Mouse (Mus musculus) liver, adult 10 weeks (tissue): ENCODE results near the gene Prrg4. TPM values are rescaled to one million over a fixed set of nuclear protein-coding genes. Genes with fewer than 3 reads are reported as not detected.

Experiments used
- polyA plus RNA-seq: library from polyadenylated mRNA; stranded (reverse); fragments of 350-450 nt; fragmentation: Illumina TruSeq; extraction: RNeasy Lipid Tissue Mini Kit (QIAGEN cat#74804); gene quantifications from one replicate; pipeline ENCODE4 v1.2.3, GENCODE M21; 2014; ENCODE audit warnings: low read depth, low replicate concordance

Prrg4 gene
- polyA plus RNA-seq = 0.37 TPM

DNA sequence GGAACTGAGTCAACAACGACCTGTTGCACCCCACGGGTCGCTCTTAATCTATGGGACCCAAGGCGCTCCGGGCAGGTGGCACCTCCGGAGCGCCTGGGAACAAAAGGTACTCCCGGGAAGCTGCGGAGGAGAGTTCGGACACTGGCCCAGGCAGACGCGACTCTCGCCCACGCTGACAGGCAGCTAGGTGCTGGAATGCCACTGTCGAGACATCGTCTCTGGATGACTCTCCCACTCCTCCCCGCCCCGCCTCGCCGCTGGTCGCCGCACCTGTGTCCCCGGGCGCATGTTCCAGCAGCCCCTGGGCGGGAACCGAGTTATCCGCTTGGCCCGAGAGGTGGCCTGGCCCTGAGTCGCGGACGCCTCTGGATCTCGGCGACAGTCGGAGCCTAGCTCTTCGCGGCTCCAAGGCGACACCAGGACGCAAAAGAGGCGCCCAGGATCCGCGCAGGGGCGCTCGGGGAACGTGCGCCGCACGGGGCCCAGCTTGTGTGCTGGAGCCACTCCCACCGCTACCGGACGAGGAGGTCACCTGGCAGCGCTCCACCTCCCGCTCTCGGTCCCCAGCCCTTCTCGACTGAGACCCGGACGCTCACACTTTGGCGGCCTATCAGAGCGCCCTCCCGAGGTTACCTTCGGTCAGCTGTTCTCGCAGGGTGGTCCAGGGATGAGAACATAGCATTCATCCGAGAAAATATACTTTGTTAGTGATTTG lies at the start of gene Prrg4:
Gene Prrg4 (minus strand): TSS at position 601 of the 715 bp plus-strand sequence.

DNA sequence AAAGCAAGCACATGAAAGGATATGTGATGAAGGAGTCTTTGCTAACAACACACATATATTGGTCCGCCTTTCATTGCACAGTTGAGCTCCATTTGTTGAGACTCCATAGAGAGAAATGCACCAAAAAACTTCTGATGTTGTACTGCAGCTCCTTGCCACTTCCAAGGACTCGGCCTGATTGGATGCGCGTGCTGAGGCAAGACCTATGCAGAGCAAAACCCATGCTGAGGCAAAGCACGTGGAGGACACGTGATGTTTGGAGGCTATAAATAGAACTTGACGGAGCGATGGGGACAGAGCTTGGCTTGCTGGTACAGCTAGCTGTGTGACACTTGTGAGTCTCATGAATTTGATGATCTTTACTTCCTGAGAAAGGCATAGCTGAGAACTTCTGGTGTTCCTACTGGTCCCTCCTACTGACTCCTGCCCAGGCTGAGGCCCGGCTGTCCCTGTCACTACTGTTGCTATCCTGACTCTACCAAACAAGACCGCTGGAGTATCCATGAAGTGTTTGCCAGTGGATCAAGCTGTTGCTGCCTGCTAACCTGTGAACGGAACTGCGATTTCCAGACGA lies 17.7 kb upstream of the Prrg4 start, which contains the start of gene Ccdc73:
Gene Ccdc73 (plus strand): TSS at position 524 of the 574 bp plus-strand sequence.

GRCm38 (mm10) chr2:104816371-104816827 lies 33.3 kb downstream of the Prrg4 start, which contains the start of gene Qser1:
Gene Qser1, minus strand, starts transcription at chr2:104816760.

Other genes with a start within 250 kb of the Prrg4 start
- gene Tcp11l1, start 137.7 kb downstream of the Prrg4 start, polyA plus RNA-seq = 7.3 TPM
- not detected for gene Pin1rt1, start 133.5 kb downstream of the Prrg4 start, polyA plus RNA-seq
- 80.7 TPM for gene Depdc7, start 107.0 kb downstream of the Prrg4 start, polyA plus RNA-seq
- gene Qser1, start 33.1 kb downstream of the Prrg4 start, polyA plus RNA-seq = 11.7 TPM
- gene Ccdc73, start 17.9 kb upstream of the Prrg4 start, polyA plus RNA-seq = 11.6 TPM
- gene Eif3m, start 167.2 kb upstream of the Prrg4 start, polyA plus RNA-seq = 212 TPM
- not detected for gene Gm11060, start 242.1 kb upstream of the Prrg4 start, polyA plus RNA-seq